7 mouse cellular contexts compared by ENCODE assay signal in genomic region chr1:106796987-106797779, GRCm38 (mm10). TPM values are rescaled to one million over a fixed set of nuclear protein-coding genes. Genes with fewer than 3 reads are reported as not detected.
DNase-seq lines count a peak whose midpoint lies in the region; ATAC-seq and TF ChIP-seq lines count a peak whose summit lies in the region.

No protein-coding gene starts in this region.

- peak; percentile 38 for ATAC-seq in forebrain, embryonic 14.5 days
- ATAC-seq in liver, embryonic 14.5 days (ENCODE audit: insufficient read depth) = no peak

- H3K27ac ChIP-seq in forebrain, embryonic 14.5 days (ENCODE audit: low read depth, low read length) = no peak overlapping the region
- H3K27ac ChIP-seq in liver, embryonic 14.5 days = no peak overlapping the region

- peak overlapping the region; percentile 99 for H3K4me3 ChIP-seq in forebrain, embryonic 14.5 days (ENCODE audit: low read depth, low read length)
- peak overlapping the region; percentile 74 to 86 for H3K4me3 ChIP-seq in liver, embryonic 14.5 days (ENCODE audit: insufficient read depth in 1 of 2, low read depth in 2 of 2, low read length in 2 of 2)

- peak overlapping the region; percentile 66 for H3K4me2 ChIP-seq in forebrain, embryonic 14.5 days (ENCODE audit: low read length)
- H3K4me2 ChIP-seq in liver, embryonic 14.5 days (ENCODE audit: low read depth) = peak overlapping the region; percentile 85

- H3K36me3 ChIP-seq in forebrain, embryonic 14.5 days (ENCODE audit: control insufficient read depth, insufficient read depth, low read length) = 0 out of 2 replicates have a peak, but pooled peaks cover 5% of the 10 kb centered on the region
- no peaks in the 10 kb centered on the region for H3K36me3 ChIP-seq in liver, embryonic 14.5 days (replicated peaks; ENCODE audit: control insufficient read depth, insufficient read depth, low read depth)

- DNase-seq in 416B (ENCODE audit: low read depth) = peak; percentile 33
- peak; percentile 10 to 15 for DNase-seq in B cell, adult 2 months
- no peak for DNase-seq in forebrain, embryonic 14.5 days (ENCODE audit: low spot score)
- no peak for DNase-seq in liver, embryonic 14.5 days (ENCODE audit: low read depth in 3 of 3, low spot score in 3 of 3)
- DNase-seq in adrenal gland, postnatal 36 days = no peak
- no peak for DNase-seq in right cerebral cortex, adult 2 months (ENCODE audit: low spot score in 2 of 2)
- DNase-seq in thymus, postnatal 14 days = no peak

- TF ChIP-seq EP300 in liver, embryonic 14.5 days (IDR thresholded peaks at IDR 0.05; ENCODE audit: low read depth) = no peak

- no peak for TF ChIP-seq CTCF in liver, embryonic 14.5 days (IDR thresholded peaks at IDR 0.05; ENCODE audit: low read depth)

- no peak overlapping the region for H3K9ac ChIP-seq in forebrain, embryonic 14.5 days (ENCODE audit: low read length)
- peak overlapping the region; percentile 50 for H3K9ac ChIP-seq in liver, embryonic 14.5 days (replicated peaks)

- peaks cover 12% of the 10 kb centered on the region for H3K4me1 ChIP-seq in forebrain, embryonic 14.5 days (ENCODE audit: control insufficient read depth, insufficient read depth, low read length)
- peaks cover 7 to 16% of the 10 kb centered on the region in 2 experiments for H3K4me1 ChIP-seq in liver, embryonic 14.5 days (replicated peaks; ENCODE audit: control insufficient read depth in 2 of 2, insufficient read depth in 2 of 2, low read length in 1 of 2)

- no peaks in the 10 kb centered on the region for H3K27me3 ChIP-seq in forebrain, embryonic 14.5 days (replicated peaks; ENCODE audit: control insufficient read depth, insufficient read depth, low read length)
- no peaks in the 10 kb centered on the region for H3K27me3 ChIP-seq in liver, embryonic 14.5 days (ENCODE audit: control insufficient read depth, insufficient read depth, low read length)

- H3K9me3 ChIP-seq in forebrain, embryonic 14.5 days (replicated peaks; ENCODE audit: control insufficient read depth, low read length) = no peaks in the 10 kb centered on the region
- H3K9me3 ChIP-seq in liver, embryonic 14.5 days (ENCODE audit: control insufficient read depth, low read length) = no peaks in the 10 kb centered on the region

- WGBS in forebrain, embryonic 14.5 days = 63% methylated on average over 7 of the region's 7 CpGs
- 54% methylated on average over 7 of the region's 7 CpGs for WGBS in liver, embryonic 14.5 days (ENCODE audit: insufficient replicate concordance)

RNA-seq across cellular contexts. Expression of gene Vps4b, which starts 0.7 kb away (rescaled TPM):
- 44.0 and 48.6 TPM in 2 replicates for polyA plus RNA-seq in forebrain, embryonic 14.5 days (2014; fragmentation: Nextera tagmentation; extraction: Ambion mirVana)
- polyA plus RNA-seq in liver, embryonic 14.5 days (2012; rRNA removed) = 4.9 and 9.5 TPM in 2 replicates
- 21.9 and 25.7 TPM in 2 replicates for polyA plus RNA-seq in liver, embryonic 14.5 days (2014; fragmentation: Nextera tagmentation; extraction: Ambion mirVana)
- total RNA-seq in adrenal gland, postnatal 36 days (2021) = 100 to 1,000 TPM in 1 of 2 experiments, 10 to 100 TPM in 1; 91.1 to 118 TPM

RNA-seq across cellular contexts. Expression of gene Kdsr, which starts 37.7 kb away (rescaled TPM):
- polyA plus RNA-seq in forebrain, embryonic 14.5 days (2014; fragmentation: Nextera tagmentation; extraction: Ambion mirVana) = 13.7 and 15.8 TPM in 2 replicates
- polyA plus RNA-seq in liver, embryonic 14.5 days (2012; rRNA removed) = 0.88 and 1.3 TPM in 2 replicates
- polyA plus RNA-seq in liver, embryonic 14.5 days (2014; fragmentation: Nextera tagmentation; extraction: Ambion mirVana) = 3.0 and 4.0 TPM in 2 replicates
- total RNA-seq in adrenal gland, postnatal 36 days (2021) = 10 to 100 TPM; 29.9 to 49.8 TPM

Comparison
In these comparisons a context has a peak if more than half of its experiments do, and no peak if none do; other contexts are left out.
1. DNase-seq: peak in 416B (single experiment) and B cell, adult 2 months (2 of 2); none in forebrain, embryonic 14.5 days (single experiment), liver, embryonic 14.5 days (0 of 3), adrenal gland, postnatal 36 days (0 of 2), right cerebral cortex, adult 2 months (0 of 2) and thymus, postnatal 14 days (single experiment).